Mouse (Mus musculus): ENCODE data around the gene Gm8050. TPM values are rescaled to one million over a fixed set of nuclear protein-coding genes. Genes with fewer than 3 reads are reported as not detected.
"Not testable (repeated sequence)": the region's sequence is repeated elsewhere in the genome, so short reads cannot be mapped to it uniquely, and the experiment has no call there.

Gm8050 gene
- polyA plus RNA-seq (2014; fragmentation: Nextera tagmentation; extraction: Ambion mirVana): 0.22 TPM in 1 of 2 replicates, not detected in the other

DNA sequence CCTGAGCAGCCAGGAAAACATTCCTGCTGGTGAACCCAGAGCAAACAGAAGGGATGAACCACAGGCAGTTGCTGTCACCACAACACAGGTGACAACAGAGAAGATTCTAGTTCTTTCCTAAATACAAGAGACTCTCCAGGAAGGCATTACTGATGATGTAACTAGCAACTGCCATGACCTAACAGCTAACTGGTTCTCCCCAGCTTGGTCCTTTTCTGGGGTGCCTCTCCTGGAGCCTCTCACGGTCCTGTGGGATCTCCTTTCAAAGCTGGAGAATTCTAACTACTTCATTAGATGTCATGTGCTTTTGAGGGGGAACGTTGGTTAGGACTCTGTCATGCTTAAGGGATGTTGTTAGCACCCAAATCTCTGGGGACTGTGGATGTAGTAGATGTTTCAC lies at the start of gene Gm8050:
Gene Gm8050, minus strand, starts transcription at position 101 of the 400 bp plus-strand sequence.
- not testable (repeated sequence) for H3K27ac ChIP-seq (ENCODE audit: low read depth, low read length); DNase-seq (ENCODE audit: low spot score); H3K27me3 ChIP-seq (ENCODE audit: control insufficient read depth, insufficient read depth, low read length); H3K4me1 ChIP-seq (replicated peaks; ENCODE audit: control insufficient read depth, insufficient read depth, low read length); H3K9ac ChIP-seq (ENCODE audit: low read depth, low read length); H3K36me3 ChIP-seq (ENCODE audit: control insufficient read depth, insufficient read depth, low read length); H3K4me2 ChIP-seq (replicated peaks; ENCODE audit: low read depth, low read length); ATAC-seq (ENCODE audit: low FRiP score); H3K9me3 ChIP-seq (ENCODE audit: control insufficient read depth, low read length); H3K4me3 ChIP-seq (ENCODE audit: low read depth, low read length)
- WGBS: no CpG with 5 or more reads among the region's 2 CpGs

DNA sequence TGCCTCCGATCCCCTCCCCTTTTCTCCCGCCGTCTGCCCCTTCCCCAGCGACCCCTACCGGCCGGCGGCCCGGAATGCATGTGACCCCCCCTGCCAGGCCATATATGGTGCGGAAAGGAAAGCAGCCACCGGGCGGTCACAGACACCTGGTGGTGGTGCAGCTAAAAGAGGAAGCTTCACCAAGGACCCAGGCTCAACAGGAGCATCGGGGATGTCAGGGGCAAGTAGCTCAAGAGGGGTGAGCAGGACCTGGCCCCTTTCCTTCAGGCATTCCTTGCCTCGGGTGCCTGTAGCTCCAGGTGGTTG lies 37.1 kb upstream of the Gm8050 start:
- ATAC-seq (ENCODE audit: low FRiP score); H3K36me3 ChIP-seq (ENCODE audit: control insufficient read depth, insufficient read depth, low read length); H3K9ac ChIP-seq (ENCODE audit: low read depth, low read length); H3K4me1 ChIP-seq (replicated peaks; ENCODE audit: control insufficient read depth, insufficient read depth, low read length); H3K9me3 ChIP-seq (ENCODE audit: control insufficient read depth, low read length); H3K27me3 ChIP-seq (ENCODE audit: control insufficient read depth, insufficient read depth, low read length); H3K4me2 ChIP-seq (replicated peaks; ENCODE audit: low read depth, low read length); H3K27ac ChIP-seq (ENCODE audit: low read depth, low read length); DNase-seq (ENCODE audit: low spot score): not testable (repeated sequence)
- 0% methylated on average over 3 of the region's 13 CpGs for WGBS
- peak overlapping the region; percentile 33; the same call in 1 of the 2 replicates for H3K4me3 ChIP-seq (ENCODE audit: low read depth, low read length)

DNA sequence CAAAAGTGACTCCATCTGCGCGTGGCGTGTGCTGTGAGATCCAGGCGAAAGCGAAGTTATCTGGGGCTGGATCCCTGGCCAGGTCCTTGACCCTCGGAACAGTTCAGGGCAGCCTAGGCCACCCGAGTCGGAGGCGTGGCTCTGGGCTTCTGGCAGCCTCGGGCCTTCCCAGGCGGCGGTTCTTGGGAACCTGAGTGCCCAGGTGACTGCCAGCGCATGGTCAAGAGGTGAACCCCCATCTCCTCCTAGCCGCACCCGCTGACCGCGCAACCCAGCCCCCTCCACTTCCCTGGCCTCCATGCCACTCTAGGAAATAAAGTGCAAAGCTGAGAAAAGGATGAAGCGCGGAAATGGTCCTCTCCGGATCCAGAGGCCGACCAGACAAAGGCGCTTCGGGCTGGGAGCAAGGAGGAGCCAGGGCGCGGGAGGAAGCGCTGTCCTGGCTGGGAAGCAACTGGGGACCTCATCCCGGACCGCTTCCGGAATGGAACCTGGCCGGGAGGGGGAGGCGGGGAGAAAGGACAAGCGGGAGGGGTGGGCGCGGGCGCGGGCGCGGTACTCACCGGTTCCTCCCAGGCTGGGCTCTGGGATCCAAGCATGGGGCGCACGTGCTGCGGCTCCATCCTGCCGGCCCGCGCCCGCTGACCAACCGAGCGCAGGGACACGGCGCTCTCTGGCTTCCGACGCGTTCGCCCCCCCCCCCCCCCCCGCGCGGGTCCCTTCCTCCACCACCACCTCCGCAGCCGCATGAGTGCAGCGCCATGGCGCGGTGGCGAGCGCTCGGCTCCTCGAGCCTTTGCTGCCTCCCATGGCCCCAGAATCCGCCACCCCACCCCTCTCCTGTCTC lies 36.6 kb upstream of the Gm8050 start:
- 1% methylated on average over 10 of the region's 67 CpGs for WGBS
- H3K27me3 ChIP-seq (ENCODE audit: control insufficient read depth, insufficient read depth, low read length); H3K9ac ChIP-seq (ENCODE audit: low read depth, low read length); H3K4me1 ChIP-seq (replicated peaks; ENCODE audit: control insufficient read depth, insufficient read depth, low read length); H3K27ac ChIP-seq (ENCODE audit: low read depth, low read length); H3K36me3 ChIP-seq (ENCODE audit: control insufficient read depth, insufficient read depth, low read length); ATAC-seq (ENCODE audit: low FRiP score); H3K9me3 ChIP-seq (ENCODE audit: control insufficient read depth, low read length): not testable (repeated sequence)
- DNase-seq (ENCODE audit: low spot score): peak; percentile 11
- H3K4me3 ChIP-seq (ENCODE audit: low read depth, low read length): peak overlapping the region; percentile 33
- peak overlapping the region; percentile 29; the same call in 1 of the 2 replicates for H3K4me2 ChIP-seq (replicated peaks; ENCODE audit: low read depth, low read length)

DNA sequence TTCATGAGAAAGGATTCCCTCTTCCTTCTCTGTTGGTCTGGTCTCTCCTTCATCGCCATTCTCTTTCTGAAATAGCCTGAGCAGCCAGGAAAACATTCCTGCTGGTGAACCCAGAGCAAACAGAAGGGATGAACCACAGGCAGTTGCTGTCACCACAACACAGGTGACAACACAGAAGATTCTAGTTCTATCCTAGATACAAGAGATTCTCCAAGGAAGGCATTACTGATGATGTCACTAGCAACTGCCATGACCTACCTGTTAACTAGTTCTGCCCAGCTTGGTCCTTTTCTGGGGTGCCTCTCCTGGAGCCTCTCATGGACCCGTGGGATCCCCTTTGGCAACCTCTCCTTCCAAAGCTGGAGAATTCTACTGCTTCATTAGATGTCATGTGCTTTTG lies 22.2 kb upstream of the Gm8050 start, which contains the start of gene Gm3636:
Gene Gm3636, minus strand, starts transcription at position 101 of the 400 bp plus-strand sequence.
- H3K36me3 ChIP-seq (ENCODE audit: control insufficient read depth, insufficient read depth, low read length); H3K27ac ChIP-seq (ENCODE audit: low read depth, low read length); ATAC-seq (ENCODE audit: low FRiP score); H3K4me3 ChIP-seq (ENCODE audit: low read depth, low read length); H3K9ac ChIP-seq (ENCODE audit: low read depth, low read length); H3K4me2 ChIP-seq (replicated peaks; ENCODE audit: low read depth, low read length); H3K27me3 ChIP-seq (ENCODE audit: control insufficient read depth, insufficient read depth, low read length); H3K9me3 ChIP-seq (ENCODE audit: control insufficient read depth, low read length); DNase-seq (ENCODE audit: low spot score); H3K4me1 ChIP-seq (replicated peaks; ENCODE audit: control insufficient read depth, insufficient read depth, low read length): not testable (repeated sequence)
- WGBS: no CpG with 5 or more reads among the region's 2 CpGs

DNA sequence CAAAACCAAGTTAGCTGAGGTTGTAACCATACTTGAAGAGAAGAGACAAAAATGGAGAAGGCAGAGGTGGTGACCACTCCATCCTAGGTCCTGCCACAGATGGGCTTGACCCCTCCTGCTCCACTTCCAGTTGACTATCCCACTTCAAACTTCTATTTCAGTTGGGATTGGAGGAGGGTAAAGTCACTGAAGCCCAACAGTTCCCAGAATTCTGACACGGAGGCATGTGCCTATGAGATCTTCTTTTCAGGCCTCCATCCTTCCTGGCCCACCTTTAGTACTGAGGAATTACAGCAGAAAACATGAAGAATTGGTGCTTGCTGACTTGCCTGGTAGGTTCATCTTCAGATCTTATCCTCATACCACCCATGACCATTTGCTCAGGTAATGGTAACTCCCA lies 36.0 kb downstream of the Gm8050 start, which contains the start of gene Gm10251:
Gene Gm10251, minus strand, starts transcription at position 101 of the 400 bp plus-strand sequence.
- not testable (repeated sequence) for H3K36me3 ChIP-seq (ENCODE audit: control insufficient read depth, insufficient read depth, low read length); H3K9me3 ChIP-seq (ENCODE audit: control insufficient read depth, low read length); ATAC-seq (ENCODE audit: low FRiP score); H3K4me1 ChIP-seq (replicated peaks; ENCODE audit: control insufficient read depth, insufficient read depth, low read length); H3K4me2 ChIP-seq (replicated peaks; ENCODE audit: low read depth, low read length); DNase-seq (ENCODE audit: low spot score); H3K27ac ChIP-seq (ENCODE audit: low read depth, low read length); H3K9ac ChIP-seq (ENCODE audit: low read depth, low read length); H3K27me3 ChIP-seq (ENCODE audit: control insufficient read depth, insufficient read depth, low read length); H3K4me3 ChIP-seq (ENCODE audit: low read depth, low read length)
- no CpG with 5 or more reads among the region's 1 CpGs for WGBS

Other genes with a start within 250 kb of the Gm8050 start
- gene Gm8356, start 183.0 kb downstream of the Gm8050 start, polyA plus RNA-seq (2014; fragmentation: Nextera tagmentation; extraction: Ambion mirVana): not detected in 2 replicates
- 0.23 and 0.35 TPM in 2 replicates for gene Gm3629, start 129.6 kb downstream of the Gm8050 start, polyA plus RNA-seq (2014; fragmentation: Nextera tagmentation; extraction: Ambion mirVana)
- not detected in 2 replicates for gene Gm3460, start 97.8 kb downstream of the Gm8050 start, polyA plus RNA-seq (2014; fragmentation: Nextera tagmentation; extraction: Ambion mirVana)
- gene Gm10251, start 36.1 kb downstream of the Gm8050 start, polyA plus RNA-seq (2014; fragmentation: Nextera tagmentation; extraction: Ambion mirVana): not detected in 2 replicates
- 7.1 and 7.4 TPM in 2 replicates for gene Gm3636, start 22.1 kb upstream of the Gm8050 start, polyA plus RNA-seq (2014; fragmentation: Nextera tagmentation; extraction: Ambion mirVana)
- gene Gm8362, start 54.2 kb upstream of the Gm8050 start, polyA plus RNA-seq (2014; fragmentation: Nextera tagmentation; extraction: Ambion mirVana): not detected in 2 replicates
- not detected in 2 replicates for gene Gm3642, start 120.1 kb upstream of the Gm8050 start, polyA plus RNA-seq (2014; fragmentation: Nextera tagmentation; extraction: Ambion mirVana)
- 2.0 and 2.4 TPM in 2 replicates for gene Gm3667, start 169.7 kb upstream of the Gm8050 start, polyA plus RNA-seq (2014; fragmentation: Nextera tagmentation; extraction: Ambion mirVana)